Mouse (Mus musculus) C2C12 (cell line): ENCODE data around the gene Rhbdf2. TPM values are rescaled to one million over a fixed set of nuclear protein-coding genes. Genes with fewer than 3 reads are reported as not detected.

Source experiments
- H3K27me3 ChIP-seq: one replicate; pipeline ENCODE4 v1.6.1; 2011; ENCODE audit not compliant: control insufficient read depth, insufficient read depth, insufficient read length
- H3K36me3 ChIP-seq: one replicate; pipeline ENCODE4 v1.6.1; 2011; ENCODE audit not compliant: control insufficient read depth, insufficient read depth
- H3K4me3 ChIP-seq: one replicate; pipeline ENCODE4 v1.5.1; 2011; ENCODE audit warnings: mild to moderate bottlenecking, control low read depth; ENCODE audit not compliant: poor library complexity, insufficient read depth, severe bottlenecking
- H3K79me2 ChIP-seq: one replicate; pipeline ENCODE4 v1.6.1; 2011; ENCODE audit not compliant: control insufficient read depth, insufficient read depth
- H3K79me3 ChIP-seq: one replicate; pipeline ENCODE4 v1.6.1; 2011; ENCODE audit warnings: low read depth, control low read depth
- H3ac ChIP-seq: one replicate; pipeline ENCODE3; 2011; ENCODE audit warnings: low read depth; ENCODE audit not compliant: control insufficient read depth, insufficient read length
- CEBPB ChIP-seq: IDR thresholded peaks from one replicate; pipeline ENCODE4 v1.6.1; 2011; ENCODE audit warnings: low read depth, mild to moderate bottlenecking, control low read depth, moderate library complexity
- CTCF ChIP-seq: IDR thresholded peaks from one replicate; pipeline ENCODE4 v1.5.1; 2011; ENCODE audit not compliant: control insufficient read depth, insufficient read depth, insufficient read length
- FOSL1 ChIP-seq: IDR thresholded peaks from one replicate; pipeline ENCODE4 v1.8.0; 2011; ENCODE audit warnings: mild to moderate bottlenecking, low read length; ENCODE audit not compliant: poor library complexity, insufficient read depth, severe bottlenecking
- MAX ChIP-seq: IDR thresholded peaks from one replicate; pipeline ENCODE4 v1.6.1; 2011; ENCODE audit warnings: mild to moderate bottlenecking, control low read depth
- MYOD1 ChIP-seq: IDR thresholded peaks from one replicate; pipeline ENCODE4 v1.6.1; 2011; ENCODE audit warnings: low read depth; ENCODE audit not compliant: control insufficient read depth, insufficient read length
- MYOG ChIP-seq: IDR thresholded peaks from one replicate; pipeline ENCODE4 v1.6.1; 2011; ENCODE audit not compliant: control insufficient read depth, insufficient read length; ENCODE audit errors: extremely low read depth
- USF1 ChIP-seq: IDR thresholded peaks from one replicate; pipeline ENCODE4 v1.6.1; 2011; ENCODE audit warnings: low read depth, mild to moderate bottlenecking, control low read depth, moderate library complexity
- polyA plus RNA-seq: library from polyadenylated mRNA; unstranded; fragments of >200 nt; fragmentation: generic; extraction: Trizol; gene quantifications from one replicate; pipeline ENCODE4 v1.2.1, GENCODE M21; 2012; ENCODE audit warnings: missing spikeins

Gene Rhbdf2
- polyA plus RNA-seq, 1 experiment, result 1.9 TPM

- no peaks in the 10 kb centered on the region for H3K27me3 ChIP-seq
- no peak for TF ChIP-seq MYOD1
- no peak for TF ChIP-seq CTCF
- H3K36me3 ChIP-seq, result no peaks in the 10 kb centered on the region
- peaks cover 65% of the 10 kb centered on the region for H3K79me2 ChIP-seq
- peaks cover 9% of the 10 kb centered on the region for H3K79me3 ChIP-seq
- H3ac ChIP-seq, result no peak overlapping the region
- no peak overlapping the region for H3K4me3 ChIP-seq
Measured at GRCm38 (mm10) chr11:116619156-116619555, 7.7 kb downstream of the Rhbdf2 start.

- peaks cover 60% of the 10 kb centered on the region for H3K79me2 ChIP-seq
- no peaks in the 10 kb centered on the region for H3K27me3 ChIP-seq
- H3ac ChIP-seq, result no peak overlapping the region
- peaks cover 8% of the 10 kb centered on the region for H3K79me3 ChIP-seq
- no peak for TF ChIP-seq USF1
- TF ChIP-seq MYOD1, result no peak
- no peak for TF ChIP-seq FOSL1
- no peak for TF ChIP-seq MAX
- TF ChIP-seq CTCF, result no peak
- TF ChIP-seq CEBPB, result no peak
- no peak for TF ChIP-seq MYOG
- no peaks in the 10 kb centered on the region for H3K36me3 ChIP-seq
- H3K4me3 ChIP-seq, result no peak overlapping the region
Measured at GRCm38 (mm10) chr11:116618666-116619065, 8.2 kb downstream of the Rhbdf2 start.

- Histone ChIP-seq H3K36me3 (no peaks in the 10 kb centered on the region), H3K79me2 (peaks cover 51% of the 10 kb centered on the region), H3ac (no peak overlapping the region), H3K27me3 (no peaks in the 10 kb centered on the region), H3K79me3 (peaks cover 7% of the 10 kb centered on the region), H3K4me3 (no peak overlapping the region)
- TF ChIP-seq CTCF (no peak), CEBPB (peak; percentile 26), MYOG (no peak)
Measured at GRCm38 (mm10) chr11:116617641-116618040, 9.2 kb downstream of the Rhbdf2 start.

GRCm38 (mm10) chr11:116616438-116617118 lies 10.2 kb downstream of the Rhbdf2 start:
- Histone ChIP-seq H3K79me2 (peaks cover 43% of the 10 kb centered on the region), H3K36me3 (no peaks in the 10 kb centered on the region), H3K79me3 (peaks cover 7% of the 10 kb centered on the region), H3K27me3 (no peaks in the 10 kb centered on the region), H3ac (no peak overlapping the region), H3K4me3 (no peak overlapping the region)
- TF ChIP-seq MYOD1 (peak; percentile 69), CTCF (no peak)

- H3K79me3 ChIP-seq, result peaks cover 7% of the 10 kb centered on the region
- H3K36me3 ChIP-seq, result no peaks in the 10 kb centered on the region
- H3K27me3 ChIP-seq, result no peaks in the 10 kb centered on the region
- no peak overlapping the region for H3ac ChIP-seq
- no peak overlapping the region for H3K4me3 ChIP-seq
- TF ChIP-seq USF1 (no peak), CTCF (no peak), CEBPB (peak; percentile 90), MYOG (no peak)
- peaks cover 43% of the 10 kb centered on the region for H3K79me2 ChIP-seq
Measured at GRCm38 (mm10) chr11:116615735-116616437, 10.9 kb downstream of the Rhbdf2 start.

GRCm38 (mm10) chr11:116613234-116613633 lies 13.6 kb downstream of the Rhbdf2 start:
- TF ChIP-seq CTCF, result no peak
- TF ChIP-seq MYOD1, result no peak
- TF ChIP-seq USF1, result no peak
- no peak for TF ChIP-seq CEBPB
- TF ChIP-seq MYOG, result no peak
- TF ChIP-seq MAX, result no peak
- TF ChIP-seq FOSL1, result no peak
- no peaks in the 10 kb centered on the region for H3K27me3 ChIP-seq
- no peaks in the 10 kb centered on the region for H3K79me3 ChIP-seq
- H3K36me3 ChIP-seq, result peaks cover 2% of the 10 kb centered on the region
- peaks cover 17% of the 10 kb centered on the region for H3K79me2 ChIP-seq
- no peak overlapping the region for H3K4me3 ChIP-seq
- no peak overlapping the region for H3ac ChIP-seq
